Mouse (Mus musculus) c-Kit-positive CD71-negative TER-119-negative erythroid progenitor cells, embryonic 14.5 days (primary cell): ENCODE results near the gene Pkd1.
A peak's percentile ranks its signal among the peaks of the same experiment; 100 is the strongest.

ENCODE experiments used
- DNase-seq: peaks from one replicate; pipeline ENCODE4 v3.0.0-alpha.2; 2013; ENCODE audit warnings: low read depth

The Pkd1 gene

DNA sequence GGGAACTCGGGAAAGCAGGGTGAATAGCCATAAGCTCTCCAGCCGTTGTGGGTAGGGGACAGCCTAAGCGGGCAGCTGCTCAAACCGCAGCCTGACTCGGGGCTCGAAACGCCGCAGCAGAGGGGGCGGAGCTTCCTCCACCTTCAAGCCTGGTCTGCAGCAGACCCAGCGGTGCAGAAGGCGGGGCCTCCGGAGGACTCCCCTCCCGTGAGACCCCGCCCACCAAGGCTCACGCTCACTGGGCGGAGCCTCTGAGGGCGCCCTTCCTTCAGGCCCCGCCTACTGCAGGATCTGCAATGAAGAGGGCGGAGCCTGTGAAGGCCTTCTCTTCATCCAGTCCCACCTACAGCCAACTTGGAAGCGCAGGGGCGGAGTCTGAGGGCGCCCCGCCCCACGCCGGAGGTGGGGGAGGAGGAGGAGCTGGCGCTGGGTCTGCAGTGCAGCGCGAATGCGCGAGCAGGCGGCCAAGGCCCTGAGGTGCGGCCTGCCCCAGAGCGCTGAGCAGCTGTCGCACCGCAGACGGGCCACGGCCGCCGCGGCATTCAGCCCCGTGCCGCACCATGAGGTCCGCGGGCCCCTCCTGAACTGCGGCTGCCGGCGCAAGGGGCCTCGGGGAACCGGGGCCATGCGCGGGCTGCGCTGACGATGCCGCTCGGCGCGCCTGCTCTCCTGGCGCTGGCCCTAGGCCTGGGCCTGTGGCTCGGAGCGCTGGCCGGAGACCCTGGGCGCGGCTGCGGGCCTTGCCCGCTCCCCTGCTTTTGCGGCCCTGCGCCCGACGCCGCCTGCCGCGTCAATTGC is at the start of gene Pkd1:
Gene Pkd1 (plus strand): TSS at position 217 of the 798 bp plus-strand sequence.
- peak; percentile 100 for DNase-seq

DNA sequence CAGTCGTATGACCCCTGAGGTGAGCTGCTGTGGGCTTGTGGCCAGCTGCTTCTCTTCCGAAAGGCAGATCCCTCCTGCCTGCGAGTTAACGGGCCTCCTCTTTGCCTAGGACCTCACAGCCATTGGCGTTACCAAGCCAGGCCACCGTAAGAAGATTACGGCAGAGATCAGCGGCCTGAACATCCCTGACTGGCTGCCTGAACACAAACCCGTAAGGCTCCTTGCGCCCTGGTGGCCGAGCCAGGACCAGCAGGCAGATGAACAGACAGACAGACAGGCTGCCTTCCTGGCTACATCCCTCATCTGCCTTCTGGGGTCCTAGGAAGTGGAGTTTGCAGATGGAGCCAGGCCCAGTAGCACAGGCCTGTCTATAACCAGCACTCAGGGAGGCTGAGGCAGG is 47.4 kb upstream of the Pkd1 start:
- DNase-seq = no peak

DNA sequence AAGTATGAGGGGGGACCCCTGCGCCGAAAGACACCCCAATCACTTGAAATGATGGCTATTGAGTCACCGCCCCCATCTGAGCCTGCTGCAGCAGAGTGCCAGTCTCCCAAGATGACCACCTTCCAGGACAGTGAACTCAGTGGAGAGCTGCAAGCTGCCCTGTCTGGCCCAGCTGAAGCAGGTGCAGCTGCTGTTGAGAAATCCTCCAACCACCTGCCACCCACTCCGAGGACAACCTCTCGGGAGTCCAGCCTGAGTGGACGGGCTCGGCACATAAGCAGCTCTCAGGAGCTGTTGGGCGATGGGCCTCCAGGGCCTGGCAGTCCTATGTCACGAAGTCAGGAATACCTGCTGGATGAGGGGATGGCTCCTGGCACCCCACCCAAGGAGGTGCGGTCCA is 45.5 kb upstream of the Pkd1 start:
- DNase-seq = no peak

DNA sequence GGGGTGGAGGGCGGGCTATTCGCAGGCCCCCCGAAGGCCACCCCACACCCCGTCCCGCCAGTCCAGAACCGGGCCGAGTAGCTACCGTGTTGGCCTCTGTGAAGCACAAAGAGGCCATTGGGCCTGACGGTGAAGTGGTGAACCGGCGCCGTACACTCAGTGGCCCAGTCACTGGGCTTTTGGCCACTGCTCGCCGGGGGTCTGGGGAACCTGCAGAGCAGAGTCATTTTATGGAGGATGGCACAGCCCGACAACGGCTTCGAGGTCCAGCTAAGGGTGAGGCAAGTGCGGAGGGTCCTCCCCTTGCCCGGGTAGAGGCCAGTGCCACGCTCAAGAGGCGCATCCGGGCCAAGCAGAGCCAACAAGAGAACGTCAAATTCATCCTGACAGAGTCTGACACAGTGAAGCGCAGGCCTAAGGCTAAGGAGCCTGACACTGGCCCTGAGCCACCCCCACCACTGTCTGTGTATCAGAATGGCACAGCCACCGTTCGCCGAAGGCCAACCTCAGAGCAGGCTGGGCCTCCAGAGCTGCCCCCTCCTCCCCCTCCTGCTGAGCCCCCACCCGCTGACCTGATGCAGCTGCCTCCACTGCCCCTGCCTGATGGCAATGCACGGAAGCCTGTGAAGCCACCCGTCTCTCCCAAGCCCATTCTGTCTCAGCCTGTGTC is 44.2 kb upstream of the Pkd1 start:
- no peak for DNase-seq

DNA sequence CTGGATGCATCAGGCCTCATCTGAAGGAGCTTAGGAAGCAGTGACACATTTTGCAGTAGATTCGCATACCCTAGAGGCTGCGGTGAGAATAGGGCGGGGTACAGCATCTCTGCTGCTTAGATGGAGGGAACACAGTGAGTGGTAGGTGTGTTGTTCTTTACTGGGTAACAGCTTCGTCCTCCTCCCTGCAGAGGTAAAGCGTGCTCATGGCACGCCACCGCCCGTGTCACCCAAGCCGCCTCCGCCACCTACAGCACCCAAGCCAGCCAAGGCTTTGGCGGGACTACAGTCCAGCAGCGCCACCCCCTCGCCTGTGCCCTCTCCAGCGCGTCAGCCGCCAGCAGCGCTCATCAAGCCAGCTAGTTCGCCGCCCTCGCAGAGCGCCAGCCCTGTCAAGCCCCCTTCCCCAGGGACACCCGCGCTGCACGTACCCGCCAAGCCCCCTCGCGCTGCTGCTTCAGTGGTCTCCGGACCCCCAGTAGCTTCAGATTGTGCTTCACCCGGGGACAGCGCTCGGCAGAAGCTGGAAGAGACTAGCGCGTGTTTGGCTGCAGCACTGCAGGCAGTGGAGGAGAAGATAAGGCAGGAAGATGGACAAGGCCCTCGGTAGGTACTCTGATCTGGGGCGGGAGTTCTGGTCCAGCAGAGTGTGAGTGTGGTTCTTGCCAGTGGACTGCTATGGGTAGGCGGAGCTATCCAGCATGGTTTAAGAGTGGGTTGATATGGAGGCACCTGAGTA is 43.1 kb upstream of the Pkd1 start:
- no peak for DNase-seq

DNA sequence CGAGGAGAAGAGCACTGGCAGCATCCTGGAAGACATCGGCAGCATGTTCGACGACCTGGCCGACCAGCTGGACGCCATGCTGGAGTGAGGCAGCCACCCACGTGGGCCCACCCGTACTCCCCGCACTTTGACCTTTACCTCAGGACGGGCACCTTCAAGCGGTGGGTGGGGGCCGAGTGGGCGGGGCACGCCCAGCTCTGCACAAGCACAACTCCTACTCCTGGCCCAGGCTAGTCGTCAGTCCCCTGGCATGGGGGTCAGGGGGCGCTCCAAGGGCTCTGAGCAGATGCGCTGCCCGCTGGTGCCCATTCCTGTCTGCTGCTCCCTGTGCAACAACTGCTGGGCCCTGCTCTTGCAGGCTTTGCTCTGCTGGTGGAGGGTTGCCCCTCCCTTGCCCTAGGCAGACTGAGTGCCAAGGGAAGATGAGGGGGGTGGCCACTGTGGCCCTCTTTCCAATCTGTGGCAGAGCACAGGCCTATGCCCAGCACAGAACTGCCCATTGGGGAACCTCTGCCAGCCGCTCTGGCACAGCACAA is 42.4 kb upstream of the Pkd1 start:
- no peak for DNase-seq

DNA sequence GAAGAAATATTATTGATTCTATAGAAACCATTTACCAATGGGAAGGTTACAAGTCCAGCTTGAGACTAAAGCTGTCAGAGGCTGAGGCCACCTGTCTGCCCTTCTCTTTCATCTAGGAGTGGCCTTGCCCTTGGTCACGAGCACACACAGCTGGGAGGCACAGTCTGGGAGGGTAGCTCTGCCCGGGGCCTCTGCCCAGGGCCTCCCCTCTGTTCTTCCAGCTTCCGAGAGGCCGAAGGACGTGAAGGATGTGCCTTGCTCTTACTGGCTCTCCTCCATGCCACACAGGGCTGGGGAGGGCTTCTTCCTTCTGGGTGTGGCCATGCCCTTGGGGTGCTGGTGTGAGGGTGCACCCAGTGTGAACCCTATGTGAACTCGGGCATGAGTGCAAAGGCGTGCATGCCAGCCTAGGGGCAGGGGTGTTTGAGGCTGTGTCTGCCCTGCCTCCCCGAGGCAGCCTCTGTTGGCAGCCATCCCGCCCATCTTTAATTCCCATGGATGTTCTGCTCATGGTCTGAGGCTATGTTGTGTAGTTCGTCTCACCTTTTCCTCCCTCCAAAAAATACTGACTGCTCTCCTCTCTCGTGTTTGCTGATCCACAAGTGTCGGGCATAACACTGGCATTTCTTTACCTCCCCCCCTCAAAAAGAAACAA is 41.7 kb upstream of the Pkd1 start:
- DNase-seq = no peak

DNA sequence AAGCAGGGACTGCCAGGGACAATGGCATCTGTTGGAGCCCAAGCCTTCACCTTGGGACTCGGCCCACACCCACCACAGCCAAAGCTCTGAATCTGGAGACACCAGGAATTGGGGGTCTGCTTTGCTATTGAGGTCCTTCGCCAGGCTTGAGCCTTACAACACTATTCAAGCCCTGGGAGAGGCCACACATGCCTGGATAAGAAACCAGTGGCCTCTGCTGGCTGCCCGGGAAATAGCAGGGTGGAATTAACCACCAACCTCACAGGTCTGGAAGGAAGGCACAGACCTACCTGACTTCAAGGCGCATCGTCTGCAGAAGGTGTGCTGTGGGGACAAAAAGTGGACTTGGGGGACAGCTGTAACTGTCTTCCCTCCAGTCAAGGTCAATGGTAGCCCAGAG is 36.0 kb upstream of the Pkd1 start:
- DNase-seq = no peak

DNA sequence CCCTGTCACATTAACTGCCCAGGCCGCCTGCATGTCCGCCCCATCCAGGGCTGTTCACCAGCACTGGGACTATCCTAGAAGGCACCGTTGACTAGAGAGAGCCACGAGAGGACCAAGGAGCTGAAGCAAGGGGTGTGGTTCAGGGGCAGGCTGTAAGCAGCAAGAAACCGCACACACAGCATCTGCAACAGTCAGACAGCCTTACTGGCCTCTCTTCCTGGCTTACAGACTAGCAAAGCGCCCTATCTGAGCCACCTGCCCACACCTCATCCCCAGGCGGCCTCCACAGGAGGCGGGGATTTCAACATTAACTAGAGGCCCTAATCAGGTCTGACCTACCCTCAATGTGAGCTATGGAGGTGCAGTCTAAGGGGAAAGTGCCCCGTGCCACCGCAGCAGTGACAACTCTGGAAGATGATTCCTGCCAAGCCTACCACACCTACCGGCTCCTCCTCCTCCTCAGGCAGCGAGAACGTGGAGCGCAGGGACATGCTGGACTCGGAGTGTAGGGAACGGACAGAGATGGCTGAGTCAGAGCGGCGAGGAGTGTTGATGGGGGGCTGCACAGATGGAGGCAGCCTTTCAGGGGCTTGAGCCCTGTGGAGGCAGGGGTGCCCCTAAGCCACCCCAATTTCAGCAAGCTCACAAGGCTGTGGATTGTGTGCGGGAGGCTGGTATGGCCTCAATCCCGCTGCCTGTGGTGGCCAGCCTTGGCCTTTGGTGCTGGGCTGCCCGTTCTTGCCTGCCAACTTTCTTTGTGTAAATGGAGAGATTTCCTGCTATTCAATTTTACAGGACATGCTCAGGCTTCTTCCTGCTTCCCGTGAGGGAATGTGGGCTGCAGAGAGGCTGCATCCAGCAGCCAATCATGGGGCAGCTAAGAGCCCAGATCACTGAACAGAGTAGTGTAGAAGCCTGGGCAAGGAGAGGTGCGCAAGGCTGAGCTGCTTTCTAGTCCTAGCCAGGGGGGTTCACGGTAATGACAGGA is 35.1 kb upstream of the Pkd1 start:
- no peak for DNase-seq

DNA sequence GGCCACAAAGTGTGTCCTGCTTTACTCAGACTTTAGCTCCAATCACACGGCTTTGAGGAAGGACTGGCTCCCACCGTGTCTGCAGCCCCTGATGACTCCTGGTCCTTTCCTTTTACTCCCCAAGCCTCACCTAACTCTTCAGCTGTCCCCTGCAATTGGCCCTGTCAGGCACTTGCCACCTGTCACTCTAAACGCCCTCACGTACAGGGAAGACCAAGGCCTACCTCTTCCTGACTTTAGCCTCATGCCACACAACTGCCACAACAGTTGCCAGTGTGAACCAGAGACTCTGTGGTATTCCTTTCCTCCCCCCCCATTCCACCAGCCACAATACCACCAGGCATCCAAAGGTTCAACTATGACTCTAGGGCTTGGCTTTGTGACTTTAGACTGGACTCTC is 29.2 kb upstream of the Pkd1 start:
- no peak for DNase-seq

DNA sequence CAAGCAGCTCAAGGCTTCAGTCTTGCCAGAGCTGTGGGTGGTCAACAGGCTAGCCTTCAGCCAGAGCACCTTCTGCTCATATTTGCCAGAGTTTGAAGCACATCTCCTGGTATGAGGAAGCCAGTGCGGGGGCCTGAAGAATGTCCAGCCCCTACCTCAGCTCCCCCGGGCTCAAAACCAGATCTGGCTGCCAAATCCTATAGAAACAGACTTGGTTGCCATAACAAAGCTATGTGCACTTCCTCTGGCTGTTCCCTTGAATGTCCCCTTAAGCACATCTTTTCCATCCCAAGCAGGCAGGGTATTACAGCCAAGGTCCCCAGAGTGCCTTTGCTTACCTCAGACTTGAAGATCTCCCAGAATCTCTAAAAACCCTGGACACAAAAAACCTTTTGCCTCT is 24.9 kb upstream of the Pkd1 start:
- DNase-seq = no peak

DNA sequence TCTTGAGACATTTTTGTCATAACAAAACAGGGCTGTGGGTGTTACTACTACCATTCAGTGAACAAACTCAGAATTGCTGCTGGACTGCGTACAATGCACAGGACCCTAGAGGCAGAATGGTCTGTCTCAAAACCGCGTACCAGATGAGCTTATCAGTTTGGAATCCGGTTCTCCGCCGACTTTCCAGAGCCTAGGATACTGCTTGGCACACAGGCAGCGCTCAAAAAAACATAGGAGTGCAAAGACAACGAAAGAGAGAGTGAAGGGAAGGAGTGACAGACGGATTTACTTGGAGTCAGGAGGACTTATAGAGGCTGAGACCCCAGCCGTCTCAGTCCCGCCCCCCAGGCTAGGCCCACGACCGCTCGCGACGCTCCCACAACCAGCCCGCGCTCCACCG is 22.3 kb upstream of the Pkd1 start:
- no peak for DNase-seq

DNA sequence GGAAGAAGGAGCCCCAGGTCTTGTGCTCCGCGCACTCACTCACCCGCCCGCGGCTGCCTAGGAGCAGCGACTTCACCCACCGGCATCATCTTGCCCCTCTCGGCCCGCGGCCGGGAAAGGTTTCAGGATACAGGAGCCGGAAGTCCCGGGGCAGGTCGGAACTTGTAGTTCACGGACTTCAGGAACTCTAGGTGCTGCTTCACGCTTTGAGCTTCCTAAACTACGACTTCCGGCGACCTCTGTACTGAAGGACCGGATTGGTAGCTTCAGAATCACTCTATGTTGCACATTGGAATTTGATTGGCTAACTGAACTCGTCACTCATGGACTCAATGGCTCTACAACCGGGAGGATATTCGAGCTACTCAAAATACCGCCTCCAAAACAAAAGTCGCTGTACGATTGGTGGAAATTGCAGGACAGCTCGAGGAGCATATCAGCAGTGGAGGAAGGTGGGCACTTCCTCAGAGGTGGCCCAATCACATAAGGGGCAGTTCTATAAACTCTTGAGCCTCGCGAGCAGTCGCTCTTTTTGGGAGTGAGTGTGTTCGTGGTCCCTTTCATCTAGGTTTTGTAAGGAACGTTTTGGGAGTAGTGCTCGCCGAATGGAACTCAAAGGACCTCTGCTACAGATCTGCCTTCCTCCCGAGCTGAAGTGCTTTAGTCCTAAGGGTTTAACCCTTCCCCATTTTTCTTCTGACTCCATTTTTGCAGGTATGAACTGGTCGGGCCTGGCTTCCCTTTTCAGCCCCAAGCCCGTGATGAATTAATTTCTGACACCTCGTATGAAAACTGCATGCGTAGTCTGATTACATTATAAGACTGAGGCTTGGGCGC is 21.7 kb upstream of the Pkd1 start, which contains the start of gene Traf7:
Gene Traf7 (minus strand): TSS at position 216 of the 837 bp plus-strand sequence.
- peak; percentile 99 for DNase-seq

DNA sequence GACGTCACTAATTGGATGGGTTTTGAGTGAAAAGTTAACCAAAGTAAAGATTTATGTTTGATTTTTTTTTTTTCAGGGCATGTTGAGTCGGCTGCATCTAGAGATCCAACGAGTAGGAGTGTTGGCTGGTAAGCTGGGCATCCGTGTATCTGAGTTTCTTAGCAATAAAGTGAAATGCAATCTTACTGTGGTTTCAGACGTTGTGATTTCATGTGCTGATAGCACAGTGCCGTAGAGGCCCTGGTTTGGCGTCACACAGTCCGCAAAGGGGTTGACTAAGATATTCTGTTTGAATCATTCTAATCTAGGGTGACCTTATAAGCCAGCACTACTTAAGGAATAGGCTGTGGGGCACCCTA is 21.1 kb upstream of the Pkd1 start:
- DNase-seq = no peak

DNA sequence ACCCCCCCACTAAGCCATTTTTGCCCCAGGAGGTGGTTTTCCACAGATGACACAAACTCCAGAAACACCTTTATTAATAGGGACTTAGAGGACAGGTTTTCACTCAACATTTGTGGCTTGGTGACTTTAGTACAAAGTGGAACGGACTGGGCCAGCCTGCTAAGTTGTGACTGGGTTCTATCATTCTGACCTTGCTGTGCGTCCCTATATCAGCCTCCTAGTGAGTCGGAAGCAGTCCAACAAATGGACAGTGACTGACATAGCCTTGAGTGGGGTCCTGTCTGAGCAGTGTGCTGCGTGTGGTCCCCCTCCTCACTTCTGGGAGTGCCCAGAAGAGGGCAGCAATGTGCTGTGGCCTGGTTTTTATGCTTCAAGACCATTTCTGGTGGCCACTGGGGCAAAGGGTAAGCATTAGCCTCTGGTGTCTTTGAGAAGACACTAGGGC is 20.6 kb upstream of the Pkd1 start:
- peak; percentile 62 for DNase-seq

DNA sequence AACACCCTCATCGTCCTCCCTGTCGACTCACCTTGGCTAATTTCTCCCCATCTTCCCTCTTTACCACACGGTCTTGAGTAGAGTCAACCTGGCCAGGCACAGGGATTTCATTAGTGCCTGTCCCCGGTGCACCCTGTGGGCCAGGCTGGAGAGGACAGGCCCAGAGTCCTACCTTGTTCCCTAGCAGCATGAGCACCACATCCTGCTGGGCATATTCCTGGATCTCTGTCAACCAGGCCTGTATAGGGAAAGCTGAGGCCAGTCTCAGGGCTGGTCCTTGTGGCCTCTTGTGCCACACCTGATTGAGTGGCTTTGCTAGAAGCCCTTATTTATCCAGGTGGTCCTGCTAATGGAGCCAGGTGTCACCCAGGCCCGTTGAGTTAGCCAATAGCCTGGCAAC is 19.8 kb upstream of the Pkd1 start:
- DNase-seq = no peak

DNA sequence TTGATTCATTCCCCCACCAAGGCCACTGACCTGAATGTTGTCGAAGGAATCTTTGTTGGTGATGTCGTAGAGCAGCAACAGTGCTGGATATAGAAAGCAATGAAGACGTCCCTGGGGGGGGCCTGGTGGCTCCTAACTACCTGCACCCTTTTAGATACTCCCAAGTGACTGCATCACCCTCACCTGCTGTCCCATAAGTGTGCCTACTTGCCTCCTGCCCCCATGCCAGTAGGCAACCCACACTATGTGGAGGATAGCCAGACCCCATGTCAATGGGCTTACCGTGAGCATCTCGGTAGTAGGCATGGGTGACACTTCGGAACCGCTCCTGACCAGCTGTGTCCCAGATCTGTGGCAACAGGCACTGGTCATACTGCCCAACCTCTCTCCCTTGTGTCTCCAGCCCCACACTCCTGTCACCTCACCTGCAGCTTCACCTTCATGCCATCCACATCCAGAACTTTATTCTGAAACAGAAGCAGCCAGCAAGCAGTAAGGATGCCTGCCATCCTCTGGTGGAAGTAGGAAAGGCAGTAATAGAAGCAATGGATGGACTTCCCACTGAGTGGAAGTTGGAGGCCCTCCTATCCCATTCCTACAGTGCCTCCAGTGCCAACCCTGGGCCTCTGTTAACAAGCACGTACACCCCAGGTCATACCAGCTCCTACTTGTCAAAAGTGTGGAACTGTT is 19.1 kb upstream of the Pkd1 start:
- DNase-seq = no peak

DNA sequence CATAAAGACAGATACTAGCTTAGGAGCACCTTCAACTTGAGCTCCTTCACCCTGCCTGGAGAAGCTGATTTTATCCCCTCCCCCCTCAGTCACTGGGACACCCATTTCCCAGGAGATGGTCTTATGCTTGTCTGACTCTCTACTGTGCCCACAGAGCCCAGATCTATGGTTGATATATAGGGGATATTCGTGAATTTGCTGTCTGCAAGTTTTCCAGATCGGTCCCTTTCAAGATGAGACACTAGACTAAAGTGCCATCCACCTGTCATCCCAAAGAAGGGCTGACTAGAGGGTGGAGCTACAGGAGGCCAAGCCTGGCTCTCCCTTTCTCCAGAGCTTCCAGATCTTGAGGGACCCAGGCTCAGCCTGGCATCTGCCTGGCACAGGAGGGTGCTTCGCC is 18.6 kb upstream of the Pkd1 start:
- DNase-seq = no peak

DNA sequence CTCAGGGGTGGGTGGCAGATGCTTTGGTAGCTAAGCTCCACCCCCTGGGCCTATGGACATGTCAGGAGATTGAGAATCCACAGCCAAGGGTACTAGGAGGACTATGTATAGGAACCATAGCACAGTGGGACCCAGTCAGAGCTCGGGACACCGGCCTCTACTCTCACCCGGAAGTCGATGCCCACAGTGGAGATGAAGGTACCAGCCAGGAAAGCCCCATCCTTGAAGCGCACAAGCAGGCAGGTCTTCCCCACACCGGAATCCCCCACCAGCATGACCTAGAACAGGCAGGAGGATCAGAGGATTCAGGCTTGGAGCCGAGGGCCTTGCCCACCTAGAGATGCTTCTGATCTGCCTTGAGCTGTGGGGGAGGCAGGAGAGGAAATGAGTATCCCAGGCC is 17.6 kb upstream of the Pkd1 start:
- DNase-seq = no peak
